Mouse (Mus musculus) spleen, adult 2 months (tissue): ENCODE measurements around the gene Nod2.

ENCODE experiments used
- CTCF ChIP-seq: fragments of 200-500 bp; IDR thresholded peaks from 2 replicates; pipeline ENCODE4 v1.5.1; 2011; ENCODE audit warnings: mild to moderate bottlenecking, inconsistent platforms; ENCODE audit not compliant: insufficient read depth, insufficient read length, insufficient replicate concordance; ENCODE audit errors: extremely low read depth
- POLR2A ChIP-seq: fragments of 200-500 bp; IDR thresholded peaks from 2 replicates; pipeline ENCODE4 v1.6.1; 2011; ENCODE audit warnings: low read depth, low read length, inconsistent platforms

- TF ChIP-seq CTCF (no peak), POLR2A (no peak; the same call in 1 of the 2 replicates)
Measured at GRCm38 (mm10) chr8:88668400-88669086, 21.4 kb downstream of the Nod2 start.
